Mouse (Mus musculus) liver, adult (tissue): Measurements from ENCODE around the gene Recql.
A peak's percentile ranks its signal among the peaks of the same experiment; 100 is the strongest.

Experiments
- GATA4 ChIP-seq: IDR thresholded peaks from 2 replicates; pipeline ENCODE4 v1.6.1; 2014; ENCODE audit warnings: mild to moderate bottlenecking, low read length; ENCODE audit not compliant: insufficient replicate concordance

Recql gene

DNA sequence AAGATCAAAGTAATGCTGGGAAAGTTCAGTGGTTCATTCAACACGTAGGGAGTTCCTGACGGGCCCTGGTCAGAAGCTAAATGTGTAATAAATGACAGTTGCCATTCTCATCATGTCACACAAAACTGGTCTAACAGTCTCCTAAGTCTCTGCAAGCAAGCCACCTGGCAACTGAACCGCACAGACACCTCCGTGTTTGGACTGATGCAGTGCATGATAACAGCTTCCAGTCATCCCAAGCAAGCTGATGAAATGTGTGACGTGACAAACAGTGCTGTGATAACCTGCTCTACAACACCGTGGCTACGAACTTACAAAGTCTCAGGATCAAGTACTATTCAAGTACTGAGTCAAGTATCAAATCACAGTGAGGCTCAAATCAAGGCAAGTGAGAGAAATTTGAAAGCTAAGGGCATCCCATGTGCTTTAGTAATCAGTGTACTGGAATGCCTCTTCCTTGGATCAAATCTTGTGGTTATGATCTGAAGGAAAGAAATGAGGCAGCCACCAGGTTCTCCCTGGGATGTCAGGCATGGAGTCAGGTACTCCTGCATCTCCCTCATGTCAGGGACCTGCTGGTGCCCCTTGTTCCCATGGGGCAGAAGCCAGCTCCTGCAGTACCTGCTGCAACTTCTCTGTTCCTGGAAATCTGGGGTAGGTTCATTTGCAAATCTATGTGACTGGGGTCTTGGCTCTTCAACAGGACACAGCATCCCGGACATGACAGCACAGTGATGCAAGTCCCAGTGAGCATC, 8.1 kb downstream of the Recql start:
- no peak for TF ChIP-seq GATA4

DNA sequence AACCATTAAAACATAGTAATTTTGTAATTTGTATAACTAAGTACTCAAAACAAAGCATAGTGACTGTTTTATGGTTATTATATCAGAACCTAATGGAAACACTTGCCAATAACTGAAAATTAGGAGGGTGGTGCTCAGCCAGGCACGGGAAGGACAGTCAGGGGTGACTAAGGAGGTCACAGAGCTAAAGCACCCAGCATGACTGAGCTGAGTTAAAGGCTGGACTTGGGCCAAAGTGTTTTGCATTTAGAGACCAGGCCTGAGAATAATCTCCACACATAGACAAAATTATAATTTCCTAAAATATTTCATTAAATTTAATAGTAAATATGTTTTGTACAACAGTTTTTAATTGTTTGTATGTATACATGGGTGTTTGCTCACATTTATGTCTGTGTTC, 9.8 kb downstream of the Recql start:
- TF ChIP-seq GATA4: no peak

DNA sequence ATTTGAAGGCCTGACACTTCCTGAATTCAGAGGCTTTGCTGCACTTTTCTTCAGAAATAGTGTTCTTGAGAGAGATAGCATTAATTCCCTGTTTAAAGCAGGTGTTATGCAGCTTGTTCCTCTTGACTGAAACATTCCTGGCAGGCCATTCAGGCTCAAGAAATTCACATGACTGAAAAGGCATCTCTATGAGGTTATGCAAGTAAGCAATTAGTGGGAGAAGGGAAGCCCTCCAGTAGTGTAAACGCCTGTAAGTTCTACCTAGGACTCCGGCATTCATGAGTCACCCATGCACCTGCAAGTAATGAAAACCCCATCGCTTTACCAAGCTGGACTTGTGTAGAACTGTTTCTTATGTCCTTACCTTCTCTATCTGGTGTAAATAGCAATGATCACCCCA, 17.3 kb downstream of the Recql start:
- no peak for TF ChIP-seq GATA4

GRCm38 (mm10) chr6:142367565-142367964, 19.3 kb downstream of the Recql start:
- TF ChIP-seq GATA4: no peak

- TF ChIP-seq GATA4: no peak
Measured at GRCm38 (mm10) chr6:142366473-142367018, 20.3 kb downstream of the Recql start.

GRCm38 (mm10) chr6:142365742-142366472, 21.0 kb downstream of the Recql start:
- TF ChIP-seq GATA4: no peak

- TF ChIP-seq GATA4: no peak
Measured at GRCm38 (mm10) chr6:142363019-142363576, 23.8 kb downstream of the Recql start.

- TF ChIP-seq GATA4: no peak
Measured at GRCm38 (mm10) chr6:142362036-142362435, 24.9 kb downstream of the Recql start.

DNA sequence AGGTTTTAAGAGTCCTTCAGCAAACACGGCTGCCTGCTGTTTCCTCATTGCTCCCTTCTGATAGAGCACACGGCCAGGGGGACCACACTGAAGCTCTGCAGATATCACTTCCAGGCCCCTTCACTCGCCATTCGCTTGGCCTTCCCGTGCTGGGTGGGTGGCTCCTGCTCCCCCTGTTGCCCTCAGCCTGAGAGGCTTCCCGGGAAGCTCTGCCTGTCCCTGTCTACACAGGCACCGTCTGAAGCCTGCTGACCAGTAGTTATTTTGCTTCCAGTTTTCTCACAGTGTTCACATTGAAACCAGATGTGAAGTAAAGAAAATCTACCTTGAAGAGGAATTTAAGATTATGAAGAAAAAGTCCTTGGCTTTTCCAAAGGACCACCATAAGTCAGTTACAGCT, 29.8 kb downstream of the Recql start:
- TF ChIP-seq GATA4: no peak

DNA sequence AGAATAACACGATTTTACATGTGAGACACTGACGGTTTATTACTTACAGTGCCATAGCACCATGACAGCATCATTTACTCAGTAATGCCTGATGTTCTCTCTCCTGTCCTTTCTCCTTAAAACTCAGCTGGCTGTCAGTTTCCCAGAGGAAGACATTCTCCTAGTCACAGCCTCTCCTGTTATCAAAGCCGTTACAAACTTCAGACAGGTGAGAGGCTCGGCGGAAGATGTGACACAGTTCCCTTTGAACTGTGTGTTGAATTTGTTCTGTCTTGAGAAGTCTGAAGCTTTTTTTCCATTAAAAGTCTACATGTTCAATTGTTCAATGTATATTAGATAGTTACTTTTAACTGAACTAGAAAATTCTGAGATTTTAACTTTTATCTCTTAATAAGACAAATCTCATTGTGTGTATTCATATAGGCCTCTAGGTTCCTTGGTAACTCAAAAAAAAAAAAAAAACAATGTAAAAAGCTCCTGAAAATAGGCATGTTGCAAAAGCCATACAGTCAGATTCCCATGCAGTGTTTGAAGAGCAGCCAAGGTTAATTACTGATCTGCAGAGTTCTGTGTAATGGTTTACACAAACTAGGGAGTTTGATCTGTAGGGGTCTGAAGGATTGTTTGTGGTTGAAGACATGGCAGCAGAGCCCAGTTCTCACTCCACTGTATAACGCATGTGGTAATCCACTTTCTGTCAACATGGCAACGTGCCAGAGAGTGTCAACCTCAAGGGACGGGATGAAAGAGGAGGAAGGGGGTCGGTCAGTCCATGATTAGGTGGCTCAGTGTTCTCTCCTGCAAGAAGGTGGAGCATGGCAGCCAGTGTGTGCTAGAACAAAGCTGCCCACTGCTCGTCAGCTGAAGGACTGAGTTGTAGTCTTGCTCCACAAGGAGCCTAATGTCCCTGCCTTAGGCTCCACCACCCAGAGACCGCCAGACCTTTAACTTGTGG, 39.2 kb downstream of the Recql start:
- TF ChIP-seq GATA4: no peak

- TF ChIP-seq GATA4: no peak
Measured at GRCm38 (mm10) chr6:142346181-142347110, 40.4 kb downstream of the Recql start.

GRCm38 (mm10) chr6:142345440-142346038, 41.3 kb downstream of the Recql start, which contains the start of gene Pyroxd1:
Pyroxd1 (plus strand) TSS chr6:142345654.
- peak; percentile 72; the same call in 1 of the 2 replicates for TF ChIP-seq GATA4

DNA sequence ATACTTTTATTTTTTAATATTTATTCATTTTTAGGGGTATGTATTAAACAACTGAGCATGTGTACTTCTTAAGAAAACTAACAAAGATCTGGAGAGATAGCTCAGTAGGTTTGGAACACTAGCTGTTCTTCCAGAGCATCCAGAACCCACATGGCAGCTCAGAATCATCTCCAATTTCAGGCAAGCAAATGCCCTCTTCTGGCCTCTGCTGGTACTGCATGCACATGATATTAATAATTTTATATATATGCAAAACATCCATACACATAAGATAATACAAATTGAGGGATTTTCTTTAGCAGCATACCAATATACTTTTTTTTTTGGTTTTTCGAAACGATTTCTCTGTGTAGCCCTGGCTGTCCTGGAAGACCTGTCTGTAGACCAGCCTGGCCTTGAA, 43.3 kb downstream of the Recql start:
- no peak for TF ChIP-seq GATA4
